Mouse (Mus musculus): ENCODE results near the gene AC140267.1. TPM values are rescaled to one million over a fixed set of nuclear protein-coding genes. Genes with fewer than 3 reads are reported as not detected.

The AC140267.1 gene
- polyA plus RNA-seq, 1 experiment, result not detected

- Histone ChIP-seq H3K4me1 (ENCODE audit: control insufficient read depth, insufficient read depth, low read length) (peaks cover 18% of the 10 kb centered on the region), H3K27ac (ENCODE audit: insufficient read depth, low read depth, low read length) (0 out of 2 replicates have a peak overlapping the region, but pooled peaks have one; percentile 29), H3K4me3 (ENCODE audit: insufficient read depth, low read depth, low read length) (no peak overlapping the region)
- TF ChIP-seq POLR2A (IDR thresholded peaks at IDR 0.05; ENCODE audit: insufficient read depth, low read depth, low read length) (no peak), CTCF (IDR thresholded peaks at IDR 0.05; ENCODE audit: insufficient read depth, low read depth, low read length) (no peak)
- 91% methylated on average over 10 of the region's 10 CpGs for WGBS
Measured at GRCm38 (mm10) chr15:80249672-80250071, 14.0 kb downstream of the AC140267.1 start.

- WGBS, result 87% methylated on average over 6 of the region's 6 CpGs
- peaks cover 18% of the 10 kb centered on the region for H3K4me1 ChIP-seq (ENCODE audit: control insufficient read depth, insufficient read depth, low read length)
- TF ChIP-seq POLR2A (IDR thresholded peaks at IDR 0.05; ENCODE audit: insufficient read depth, low read depth, low read length) (no peak), CTCF (IDR thresholded peaks at IDR 0.05; ENCODE audit: insufficient read depth, low read depth, low read length) (no peak)
- H3K4me3 ChIP-seq (ENCODE audit: insufficient read depth, low read depth, low read length), result no peak overlapping the region
- H3K27ac ChIP-seq (ENCODE audit: insufficient read depth, low read depth, low read length), result peak overlapping the region; percentile 90
Measured at GRCm38 (mm10) chr15:80250586-80250985, 15.0 kb downstream of the AC140267.1 start.

- WGBS, result 7% methylated on average over 2 of the region's 2 CpGs
- no peak for TF ChIP-seq CTCF (IDR thresholded peaks at IDR 0.05; ENCODE audit: insufficient read depth, low read depth, low read length)
- TF ChIP-seq POLR2A (IDR thresholded peaks at IDR 0.05; ENCODE audit: insufficient read depth, low read depth, low read length), result no peak
- Histone ChIP-seq H3K4me3 (ENCODE audit: insufficient read depth, low read depth, low read length) (no peak overlapping the region), H3K27ac (ENCODE audit: insufficient read depth, low read depth, low read length) (peak overlapping the region; percentile 97), H3K4me1 (ENCODE audit: control insufficient read depth, insufficient read depth, low read length) (peaks cover 22% of the 10 kb centered on the region)
Measured at GRCm38 (mm10) chr15:80253530-80253929, 17.9 kb downstream of the AC140267.1 start.

GRCm38 (mm10) chr15:80254207-80254606 is 18.6 kb downstream of the AC140267.1 start:
- H3K27ac ChIP-seq (ENCODE audit: insufficient read depth, low read depth, low read length), result peak overlapping the region; percentile 97
- peaks cover 22% of the 10 kb centered on the region for H3K4me1 ChIP-seq (ENCODE audit: control insufficient read depth, insufficient read depth, low read length)
- TF ChIP-seq CTCF (IDR thresholded peaks at IDR 0.05; ENCODE audit: insufficient read depth, low read depth, low read length) (no peak), POLR2A (IDR thresholded peaks at IDR 0.05; ENCODE audit: insufficient read depth, low read depth, low read length) (no peak)
- H3K4me3 ChIP-seq (ENCODE audit: insufficient read depth, low read depth, low read length), result peak overlapping the region; percentile 90
- WGBS, result 28% methylated on average over 6 of the region's 6 CpGs

GRCm38 (mm10) chr15:80254847-80255645 is 19.4 kb downstream of the AC140267.1 start, which contains the start of gene Atf4:
Gene Atf4 (plus strand): TSS chr15:80255184.
- Histone ChIP-seq H3K4me1 (ENCODE audit: control insufficient read depth, insufficient read depth, low read length) (peaks cover 17% of the 10 kb centered on the region), H3K27ac (ENCODE audit: insufficient read depth, low read depth, low read length) (peak within 1 kb of the TSS; percentile 100), H3K4me3 (ENCODE audit: insufficient read depth, low read depth, low read length) (peak within 1 kb of the TSS; percentile 90)
- under 1% methylated on average over 62 of the region's 62 CpGs for WGBS
- TF ChIP-seq POLR2A (IDR thresholded peaks at IDR 0.05; ENCODE audit: insufficient read depth, low read depth, low read length), result peak; percentile 99
- TF ChIP-seq CTCF (IDR thresholded peaks at IDR 0.05; ENCODE audit: insufficient read depth, low read depth, low read length), result no peak

GRCm38 (mm10) chr15:80255646-80256121 is 20.0 kb downstream of the AC140267.1 start:
- under 1% methylated on average over 51 of the region's 51 CpGs for WGBS
- Histone ChIP-seq H3K27ac (ENCODE audit: insufficient read depth, low read depth, low read length) (peak overlapping the region; percentile 100), H3K4me1 (ENCODE audit: control insufficient read depth, insufficient read depth, low read length) (peaks cover 11% of the 10 kb centered on the region), H3K4me3 (ENCODE audit: insufficient read depth, low read depth, low read length) (peak overlapping the region; percentile 90)
- no peak for TF ChIP-seq CTCF (IDR thresholded peaks at IDR 0.05; ENCODE audit: insufficient read depth, low read depth, low read length)
- TF ChIP-seq POLR2A (IDR thresholded peaks at IDR 0.05; ENCODE audit: insufficient read depth, low read depth, low read length), result no peak; the same call in 1 of the 2 replicates

- Histone ChIP-seq H3K27ac (ENCODE audit: insufficient read depth, low read depth, low read length) (peak overlapping the region; percentile 23; the same call in 1 of the 2 replicates), H3K4me3 (ENCODE audit: insufficient read depth, low read depth, low read length) (peak overlapping the region; percentile 90), H3K4me1 (ENCODE audit: control insufficient read depth, insufficient read depth, low read length) (peaks cover 7% of the 10 kb centered on the region)
- TF ChIP-seq CTCF (IDR thresholded peaks at IDR 0.05; ENCODE audit: insufficient read depth, low read depth, low read length), result no peak
- WGBS, result 2% methylated on average over 16 of the region's 16 CpGs
Measured at GRCm38 (mm10) chr15:80256242-80256641, 20.6 kb downstream of the AC140267.1 start.

- no peak overlapping the region for H3K27ac ChIP-seq (ENCODE audit: insufficient read depth, low read depth, low read length)
- H3K4me1 ChIP-seq (ENCODE audit: control insufficient read depth, insufficient read depth, low read length), result peaks cover 7% of the 10 kb centered on the region
- peak overlapping the region; percentile 90 for H3K4me3 ChIP-seq (ENCODE audit: insufficient read depth, low read depth, low read length)
- TF ChIP-seq CTCF (IDR thresholded peaks at IDR 0.05; ENCODE audit: insufficient read depth, low read depth, low read length) (no peak), POLR2A (IDR thresholded peaks at IDR 0.05; ENCODE audit: insufficient read depth, low read depth, low read length) (no peak)
- WGBS, result 34% methylated on average over 12 of the region's 12 CpGs
Measured at GRCm38 (mm10) chr15:80256656-80257601, 21.3 kb downstream of the AC140267.1 start.
